In the genomic region with DNA sequence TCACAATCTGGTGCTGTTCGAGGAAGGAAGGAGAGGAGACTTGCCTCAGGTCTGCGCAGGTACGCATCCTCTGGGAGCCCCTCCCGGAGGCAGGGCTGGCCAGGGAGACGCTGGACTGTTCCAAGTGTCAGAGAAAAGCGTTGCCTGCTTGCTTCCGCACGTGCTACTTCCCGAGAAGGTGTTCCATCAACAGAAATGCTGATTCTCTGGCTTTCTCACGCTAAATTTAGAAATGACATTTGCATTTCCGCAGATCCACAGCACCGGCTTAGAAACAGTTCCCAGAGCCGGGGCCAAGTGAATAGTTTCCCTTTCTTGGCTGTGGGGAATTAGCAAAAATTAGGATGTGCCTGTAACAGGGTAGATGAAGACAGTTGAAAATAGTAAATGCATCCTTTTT, we compare ENCODE assay signal across 11 mouse cellular contexts.
DNase-seq lines count a peak whose midpoint lies in the region; ATAC-seq lines count a peak whose summit lies in the region.
"Had no signal": no experiment of that assay in that cellular context is flagged by ENCODE, and none has a peak within 500 bp of the region (broad histone marks: within the 10 kb centered on the region; RNA-seq: fewer than 3 reads in every experiment).

No protein-coding gene starts in this region.

- H3K4me1 ChIP-seq in kidney, embryonic 14.5 days (ENCODE audit: control insufficient read depth, insufficient read depth, low read length) = no peaks in the 10 kb centered on the region
- peaks cover 12% of the 10 kb centered on the region for H3K4me1 ChIP-seq in hindbrain, embryonic 13.5 days (replicated peaks)

- H3K4me3 ChIP-seq in kidney, embryonic 14.5 days (ENCODE audit: low read length) = no peak overlapping the region
- H3K4me3 ChIP-seq in hindbrain, embryonic 13.5 days = no peak overlapping the region
- H3K4me3 ChIP-seq: midbrain, embryonic 10.5 days had no signal

- H3K27me3 ChIP-seq in kidney, embryonic 14.5 days (ENCODE audit: control insufficient read depth, insufficient read depth, low read length) = no peaks in the 10 kb centered on the region
- H3K27me3 ChIP-seq in hindbrain, embryonic 13.5 days = no peaks in the 10 kb centered on the region

- no peak overlapping the region for H3K27ac ChIP-seq in kidney, embryonic 14.5 days (ENCODE audit: low read depth, low read length)
- H3K27ac ChIP-seq in hindbrain, embryonic 13.5 days = no peak overlapping the region
- H3K27ac ChIP-seq: midbrain, embryonic 10.5 days had no signal

- no peak overlapping the region for H3K4me2 ChIP-seq in kidney, embryonic 14.5 days (replicated peaks; ENCODE audit: low read depth, low read length)
- no peak overlapping the region for H3K4me2 ChIP-seq in hindbrain, embryonic 13.5 days

- H3K9ac ChIP-seq in kidney, embryonic 14.5 days (ENCODE audit: low read depth, low read length) = no peak overlapping the region
- no peak overlapping the region for H3K9ac ChIP-seq in hindbrain, embryonic 13.5 days

- H3K36me3 ChIP-seq in kidney, embryonic 14.5 days (ENCODE audit: control insufficient read depth, insufficient read depth, low read length) = no peaks in the 10 kb centered on the region
- no peaks in the 10 kb centered on the region for H3K36me3 ChIP-seq in hindbrain, embryonic 13.5 days
- H3K36me3 ChIP-seq: midbrain, embryonic 10.5 days had no signal

- WGBS in kidney, embryonic 14.5 days = 65% methylated on average over 13 of the region's 13 CpGs
- WGBS in hindbrain, embryonic 13.5 days = 68% methylated on average over 13 of the region's 13 CpGs

- 0 out of 2 replicates have a peak, but pooled peaks cover 2% of the 10 kb centered on the region for H3K9me3 ChIP-seq in kidney, embryonic 14.5 days (ENCODE audit: control insufficient read depth, low read length)
- 0 out of 2 replicates have a peak, but pooled peaks cover 9% of the 10 kb centered on the region for H3K9me3 ChIP-seq in hindbrain, embryonic 13.5 days

- peak; percentile 16 to 34 for DNase-seq in adrenal gland, adult (ENCODE audit: inconsistent age in 2 of 2, low spot score in 1 of 2)
- no peak for DNase-seq in adrenal gland, postnatal 4 days (ENCODE audit: low spot score in 2 of 2)
- DNase-seq in kidney, adult 11 months = peak; percentile 13
- peak; percentile 12 for DNase-seq in adrenal gland, postnatal 14 days
- peak; percentile 38 for DNase-seq in kidney, adult 9 months
- DNase-seq in thymus, postnatal 4 days = no peak
- DNase-seq: cerebellum, adult 11 months; embryo, embryonic 11 days had no signal

- no peak for ATAC-seq in kidney, embryonic 14.5 days (ENCODE audit: low FRiP score, low TSS enrichment)
- ATAC-seq in hindbrain, embryonic 13.5 days (ENCODE audit: low FRiP score) = no peak

Comparison
In these comparisons a context has a peak if more than half of its experiments do, and no peak if none do; other contexts are left out.
1. DNase-seq: peak in adrenal gland, adult (2 of 2), kidney, adult 11 months (single experiment), adrenal gland, postnatal 14 days (single experiment) and kidney, adult 9 months (single experiment); none in adrenal gland, postnatal 4 days (0 of 2) and thymus, postnatal 4 days (single experiment).